Mouse (Mus musculus) midbrain, embryonic 15.5 days (tissue): Measurements from ENCODE around the gene Armc12. TPM values are rescaled to one million over a fixed set of nuclear protein-coding genes. Genes with fewer than 3 reads are reported as not detected.
"Not testable (repeated sequence)": the region's sequence is repeated elsewhere in the genome, so short reads cannot be mapped to it uniquely, and the experiment has no call there.

Experiments
- ATAC-seq: fragments of 200-750 bp; cut with Nextera tagmentation; replicated peaks from 2 replicates; pipeline ENCODE4 v1.8.0; 2017; ENCODE audit warnings: moderate TSS enrichment
- H3K27ac ChIP-seq: fragments of 300-500 bp; sonication (generic); 2 replicates; pipeline ENCODE4 v1.5.1; 2015; ENCODE audit warnings: mild to moderate bottlenecking, inconsistent platforms
- H3K27me3 ChIP-seq: fragments of 300-500 bp; sonication (generic); replicated peaks from 2 replicates; pipeline ENCODE4 v1.6.1; 2015; ENCODE audit warnings: inconsistent platforms
- H3K36me3 ChIP-seq: fragments of 300-500 bp; sonication (generic); replicated peaks from 2 replicates; pipeline ENCODE4 v1.6.1; 2015; ENCODE audit warnings: inconsistent platforms
- H3K4me1 ChIP-seq: fragments of 300-500 bp; sonication (generic); 2 replicates; pipeline ENCODE4 v1.6.1; 2015; ENCODE audit warnings: inconsistent platforms
- H3K4me2 ChIP-seq: fragments of 300-500 bp; sonication (generic); 2 replicates; pipeline ENCODE4 v1.6.1; 2015; ENCODE audit warnings: inconsistent platforms, mild to moderate bottlenecking, moderate library complexity
- H3K4me3 ChIP-seq: fragments of 300-500 bp; sonication (generic); 2 replicates; pipeline ENCODE4 v1.5.1; 2015; ENCODE audit warnings: mild to moderate bottlenecking, inconsistent platforms
- H3K9ac ChIP-seq: fragments of 300-500 bp; sonication (generic); 2 replicates; pipeline ENCODE4 v1.6.1; 2015; ENCODE audit warnings: mild to moderate bottlenecking, inconsistent platforms
- H3K9me3 ChIP-seq: fragments of 300-500 bp; sonication (generic); 2 replicates; pipeline ENCODE4 v1.6.1; 2016; ENCODE audit warnings: inconsistent platforms
- WGBS: fragments of 180-500 bp; shearing (Covaris S2); methylation state at CpG from one replicate; pipeline ENCODE4 v1.1.7; 2015; ENCODE audit warnings: mixed read lengths; 5-methylcytosine and 5-hydroxymethylcytosine counted together
- polyA plus RNA-seq: library from polyadenylated mRNA; unstranded; fragments of >200 nt; fragmentation: Nextera tagmentation; extraction: Ambion mirVana; gene quantifications from 2 replicates; pipeline ENCODE4 v1.2.1, GENCODE M21; 2015

Armc12 gene
- polyA plus RNA-seq, 1 experiment from 2014 or later: not detected

- WGBS: 7% methylated on average over 14 of the region's 14 CpGs
- H3K27me3 ChIP-seq: no peaks in the 10 kb centered on the region
- no peak for ATAC-seq
- no peaks in the 10 kb centered on the region for H3K36me3 ChIP-seq
- H3K9ac ChIP-seq: no peak overlapping the region
- peaks cover 3% of the 10 kb centered on the region; the same call in 1 of the 2 replicates for H3K4me1 ChIP-seq
- H3K4me3 ChIP-seq: no peak overlapping the region
- H3K9me3 ChIP-seq: no peaks in the 10 kb centered on the region
- no peak overlapping the region for H3K4me2 ChIP-seq
- no peak overlapping the region for H3K27ac ChIP-seq
Observed at GRCm38 (mm10) chr17:28553040-28553793, 22.6 kb downstream of the Armc12 start.

- not testable (repeated sequence) for H3K9ac ChIP-seq, H3K4me3 ChIP-seq, H3K4me1 ChIP-seq, H3K9me3 ChIP-seq, H3K4me2 ChIP-seq, ATAC-seq, H3K27ac ChIP-seq, H3K36me3 ChIP-seq, H3K27me3 ChIP-seq
- 95% methylated on average over 4 of the region's 4 CpGs for WGBS
Observed at GRCm38 (mm10) chr17:28554021-28554420, 23.4 kb downstream of the Armc12 start.

- H3K36me3 ChIP-seq: no peaks in the 10 kb centered on the region
- H3K4me2 ChIP-seq: no peak overlapping the region
- no peak overlapping the region for H3K9ac ChIP-seq
- WGBS: 57% methylated on average over 6 of the region's 6 CpGs
- no peak for ATAC-seq
- peaks cover 3% of the 10 kb centered on the region; the same call in 1 of the 2 replicates for H3K4me1 ChIP-seq
- H3K9me3 ChIP-seq: no peaks in the 10 kb centered on the region
- H3K4me3 ChIP-seq: no peak overlapping the region
- H3K27me3 ChIP-seq: no peaks in the 10 kb centered on the region
- H3K27ac ChIP-seq: no peak overlapping the region
Observed at GRCm38 (mm10) chr17:28556635-28557396, 26.2 kb downstream of the Armc12 start.

GRCm38 (mm10) chr17:28557772-28558171 lies 27.2 kb downstream of the Armc12 start:
- H3K4me3 ChIP-seq: no peak overlapping the region
- H3K4me1 ChIP-seq: peaks cover 3% of the 10 kb centered on the region; the same call in 1 of the 2 replicates
- 76% methylated on average over 6 of the region's 6 CpGs for WGBS
- H3K9ac ChIP-seq: no peak overlapping the region
- H3K4me2 ChIP-seq: no peak overlapping the region
- ATAC-seq: no peak
- no peaks in the 10 kb centered on the region for H3K36me3 ChIP-seq
- H3K27ac ChIP-seq: no peak overlapping the region
- no peaks in the 10 kb centered on the region for H3K9me3 ChIP-seq
- H3K27me3 ChIP-seq: no peaks in the 10 kb centered on the region

GRCm38 (mm10) chr17:28560598-28560997 lies 30.0 kb downstream of the Armc12 start, which contains the start of gene Clps:
Gene Clps, minus strand, starts transcription at chr17:28560766.
- no peak within 1 kb of the TSS for H3K4me3 ChIP-seq
- no peak for ATAC-seq
- H3K4me2 ChIP-seq: no peak within 1 kb of the TSS
- H3K4me1 ChIP-seq: no peaks in the 10 kb centered on the region
- H3K27me3 ChIP-seq: no peaks in the 10 kb centered on the region
- no peaks in the 10 kb centered on the region for H3K36me3 ChIP-seq
- no peak within 1 kb of the TSS for H3K27ac ChIP-seq
- 88% methylated on average over 4 of the region's 4 CpGs for WGBS
- H3K9me3 ChIP-seq: no peaks in the 10 kb centered on the region
- no peak within 1 kb of the TSS for H3K9ac ChIP-seq

- H3K27me3 ChIP-seq: no peaks in the 10 kb centered on the region
- H3K9ac ChIP-seq: no peak overlapping the region
- H3K4me1 ChIP-seq: no peaks in the 10 kb centered on the region
- H3K4me3 ChIP-seq: no peak overlapping the region
- no peak for ATAC-seq
- H3K9me3 ChIP-seq: no peaks in the 10 kb centered on the region
- no peaks in the 10 kb centered on the region for H3K36me3 ChIP-seq
- 61% methylated on average over 7 of the region's 7 CpGs for WGBS
- H3K27ac ChIP-seq: no peak overlapping the region
- H3K4me2 ChIP-seq: no peak overlapping the region
Observed at GRCm38 (mm10) chr17:28561613-28562012, 31.0 kb downstream of the Armc12 start.

GRCm38 (mm10) chr17:28565181-28565580 lies 34.6 kb downstream of the Armc12 start:
- H3K27me3 ChIP-seq: no peaks in the 10 kb centered on the region
- no peak overlapping the region for H3K4me2 ChIP-seq
- no peak overlapping the region for H3K27ac ChIP-seq
- H3K36me3 ChIP-seq: no peaks in the 10 kb centered on the region
- no peak overlapping the region for H3K4me3 ChIP-seq
- ATAC-seq: no peak
- no peaks in the 10 kb centered on the region for H3K9me3 ChIP-seq
- H3K9ac ChIP-seq: no peak overlapping the region
- no peaks in the 10 kb centered on the region for H3K4me1 ChIP-seq

GRCm38 (mm10) chr17:28567541-28567940 lies 36.9 kb downstream of the Armc12 start:
- 22% methylated on average over 3 of the region's 3 CpGs for WGBS
- no peaks in the 10 kb centered on the region for H3K9me3 ChIP-seq
- no peak for ATAC-seq
- no peaks in the 10 kb centered on the region for H3K4me1 ChIP-seq
- H3K27me3 ChIP-seq: no peaks in the 10 kb centered on the region
- H3K9ac ChIP-seq: no peak overlapping the region
- H3K36me3 ChIP-seq: no peaks in the 10 kb centered on the region
- H3K4me3 ChIP-seq: no peak overlapping the region
- H3K4me2 ChIP-seq: no peak overlapping the region
- no peak overlapping the region for H3K27ac ChIP-seq

GRCm38 (mm10) chr17:28571868-28572267 lies 41.3 kb downstream of the Armc12 start:
- no peak for ATAC-seq
- WGBS: 86% methylated on average over 3 of the region's 3 CpGs
- Histone ChIP-seq H3K36me3 (no peaks in the 10 kb centered on the region), H3K27me3 (no peaks in the 10 kb centered on the region), H3K4me1 (peaks cover 11% of the 10 kb centered on the region; the same call in 1 of the 2 replicates), H3K9ac (no peak overlapping the region), H3K4me3 (no peak overlapping the region), H3K9me3 (no peaks in the 10 kb centered on the region), H3K4me2 (no peak overlapping the region), H3K27ac (no peak overlapping the region)

GRCm38 (mm10) chr17:28572521-28572920 lies 41.9 kb downstream of the Armc12 start:
- H3K4me3 ChIP-seq: no peak overlapping the region
- H3K4me1 ChIP-seq: peaks cover 11% of the 10 kb centered on the region; the same call in 1 of the 2 replicates
- H3K9me3 ChIP-seq: no peaks in the 10 kb centered on the region
- H3K9ac ChIP-seq: no peak overlapping the region
- no peak for ATAC-seq
- WGBS: 81% methylated on average over 7 of the region's 7 CpGs
- no peak overlapping the region for H3K4me2 ChIP-seq
- H3K27me3 ChIP-seq: no peaks in the 10 kb centered on the region
- H3K27ac ChIP-seq: no peak overlapping the region
- no peaks in the 10 kb centered on the region for H3K36me3 ChIP-seq

- Histone ChIP-seq H3K4me3 (no peak overlapping the region), H3K4me2 (no peak overlapping the region), H3K27me3 (no peaks in the 10 kb centered on the region), H3K4me1 (peaks cover 11% of the 10 kb centered on the region; the same call in 1 of the 2 replicates), H3K27ac (no peak overlapping the region), H3K9ac (no peak overlapping the region), H3K9me3 (no peaks in the 10 kb centered on the region), H3K36me3 (no peaks in the 10 kb centered on the region)
- WGBS: 81% methylated on average over 6 of the region's 6 CpGs
- no peak for ATAC-seq
Observed at GRCm38 (mm10) chr17:28572941-28573340, 42.3 kb downstream of the Armc12 start.

GRCm38 (mm10) chr17:28575244-28576125 lies 44.9 kb downstream of the Armc12 start, which contains the start of gene Lhfpl5:
Gene Lhfpl5, plus strand, starts transcription at chr17:28575641.
- peak within 1 kb of the TSS; percentile 38 for H3K9ac ChIP-seq
- no peak within 1 kb of the TSS for H3K27ac ChIP-seq
- H3K4me1 ChIP-seq: peaks cover 11% of the 10 kb centered on the region; the same call in 1 of the 2 replicates
- H3K9me3 ChIP-seq: no peaks in the 10 kb centered on the region
- H3K4me3 ChIP-seq: peak within 1 kb of the TSS; percentile 45
- no peaks in the 10 kb centered on the region for H3K36me3 ChIP-seq
- H3K27me3 ChIP-seq: no peaks in the 10 kb centered on the region
- WGBS: 15% methylated on average over 50 of the region's 50 CpGs
- H3K4me2 ChIP-seq: peak within 1 kb of the TSS; percentile 88
- peak; percentile 87 for ATAC-seq
